Mouse (Mus musculus) frontal cortex, postnatal 25 days (tissue): ENCODE measurements around the gene Asic2.

ENCODE experiments used
- DNase-seq, 2 experiments: peaks; one replicate each; pipeline ENCODE4 v3.0.0; 2022; ENCODE audit warnings: low spot score in 2 of 2

Gene Asic2

DNA sequence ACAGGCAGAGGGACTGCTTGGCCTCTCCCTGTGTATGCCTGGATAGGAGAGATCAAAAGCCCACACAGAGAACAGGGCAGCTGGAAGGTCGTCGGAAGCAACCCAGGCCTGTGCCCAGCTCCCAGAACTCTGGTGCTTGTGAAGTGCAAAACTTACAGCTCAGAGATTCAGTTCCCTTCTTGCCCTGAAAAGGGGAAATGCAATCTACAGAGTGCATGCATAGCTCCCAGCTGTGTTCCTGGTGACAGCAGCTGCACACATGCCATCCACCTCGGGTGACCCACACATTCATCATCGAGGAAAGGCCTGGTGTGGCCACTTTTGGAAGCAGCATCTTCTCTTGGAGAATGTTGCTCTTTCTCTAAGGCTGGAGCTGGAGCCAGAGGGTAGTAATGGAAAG, 13.9 kb downstream of the Asic2 start:
- DNase-seq, result no peak

DNA sequence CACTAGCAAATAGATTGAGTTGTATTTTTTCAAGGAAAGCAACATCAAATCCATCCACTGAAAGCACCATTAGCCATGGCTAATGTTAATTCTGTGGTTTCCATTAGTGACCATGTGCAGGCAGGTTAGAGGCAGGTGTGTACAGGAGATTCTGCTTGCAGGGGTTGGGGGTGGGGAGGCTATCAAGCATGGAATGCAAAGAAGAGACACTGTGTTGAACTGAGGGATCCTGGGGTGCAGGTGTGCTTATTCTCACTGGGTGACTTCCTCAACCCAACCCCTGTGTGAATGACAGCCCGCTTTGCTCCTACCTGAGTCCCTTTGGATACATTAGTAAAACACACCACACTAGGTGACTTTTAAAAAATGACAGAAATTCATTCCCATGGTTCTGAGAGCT, 20.2 kb downstream of the Asic2 start:
- no peak for DNase-seq

DNA sequence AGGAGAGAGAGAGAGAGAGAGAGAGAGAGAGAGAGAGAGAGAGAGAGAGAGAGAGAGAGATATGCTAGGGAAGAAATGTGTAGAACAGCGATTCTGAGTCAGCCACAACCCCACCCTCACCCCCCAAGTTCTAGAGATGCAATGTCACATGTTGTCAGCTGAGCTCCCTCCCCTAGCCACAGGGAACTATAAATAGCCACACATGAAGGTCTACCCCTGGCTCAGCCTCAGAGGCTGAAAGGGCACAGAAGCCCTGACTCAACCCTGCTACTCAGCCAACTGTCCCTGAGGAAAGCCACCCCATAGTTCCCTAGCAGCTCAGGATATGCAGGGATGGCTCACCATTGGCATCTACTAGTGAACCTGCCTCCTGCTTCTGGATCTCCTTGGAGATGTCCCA, 26.1 kb downstream of the Asic2 start:
- no peak for DNase-seq

DNA sequence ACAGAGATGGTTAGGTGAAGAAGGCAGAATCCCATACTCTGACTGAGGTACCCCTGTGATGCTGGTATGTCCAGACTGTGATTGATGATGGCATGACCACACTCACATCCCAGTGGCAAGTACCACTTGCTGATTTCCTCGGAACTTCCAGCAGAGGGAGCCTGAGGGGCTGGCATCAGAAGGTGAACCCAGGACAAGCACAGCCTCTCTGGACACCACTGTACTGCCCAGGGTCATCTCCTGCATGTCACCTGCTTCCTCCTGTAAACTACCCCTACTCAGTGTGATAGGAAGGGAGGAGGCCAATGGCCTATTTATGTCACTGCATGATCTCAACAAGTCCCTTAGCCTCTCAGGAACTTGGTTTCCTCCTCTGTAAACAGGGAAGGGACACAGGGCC, 27.3 kb downstream of the Asic2 start:
- DNase-seq, result no peak

DNA sequence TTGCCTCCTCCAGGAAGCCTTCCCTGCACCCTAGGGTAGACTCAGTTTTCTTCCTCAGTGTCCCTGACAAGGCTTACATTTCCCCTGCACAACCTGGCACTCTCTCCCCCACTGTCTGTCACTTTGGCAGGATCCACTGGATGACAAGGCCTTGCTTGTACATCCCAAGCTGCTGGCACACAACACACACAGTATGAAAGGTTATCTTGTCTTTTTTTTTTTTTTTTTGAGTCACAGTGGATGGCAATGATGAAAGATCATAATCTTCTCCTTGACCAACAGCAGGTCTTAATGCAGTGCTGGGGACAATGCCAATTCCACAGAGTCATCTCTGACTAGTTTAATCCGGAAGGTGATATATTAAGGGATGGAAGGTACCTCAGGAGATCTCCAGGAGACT, 30.7 kb downstream of the Asic2 start:
- DNase-seq, result no peak

DNA sequence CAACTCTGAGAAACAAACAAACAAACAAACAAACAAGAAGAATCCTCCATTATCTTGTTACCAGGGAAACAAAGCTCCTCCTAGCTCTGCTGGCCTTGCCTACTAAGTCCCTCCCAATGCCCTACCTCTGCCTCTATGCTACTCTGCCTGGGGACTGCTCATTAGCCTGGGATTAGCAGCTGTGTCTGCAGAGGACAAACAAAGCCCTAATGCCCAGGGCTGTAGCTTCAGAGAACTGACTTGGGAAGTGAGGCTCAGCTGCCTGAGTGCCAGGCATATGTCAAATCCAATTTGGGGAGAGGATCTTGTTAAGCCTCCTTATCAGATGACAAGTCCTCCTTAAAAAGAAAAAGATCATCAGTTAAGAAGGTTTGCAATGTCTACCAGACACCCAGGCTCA, 41.9 kb downstream of the Asic2 start:
- DNase-seq, result no peak

DNA sequence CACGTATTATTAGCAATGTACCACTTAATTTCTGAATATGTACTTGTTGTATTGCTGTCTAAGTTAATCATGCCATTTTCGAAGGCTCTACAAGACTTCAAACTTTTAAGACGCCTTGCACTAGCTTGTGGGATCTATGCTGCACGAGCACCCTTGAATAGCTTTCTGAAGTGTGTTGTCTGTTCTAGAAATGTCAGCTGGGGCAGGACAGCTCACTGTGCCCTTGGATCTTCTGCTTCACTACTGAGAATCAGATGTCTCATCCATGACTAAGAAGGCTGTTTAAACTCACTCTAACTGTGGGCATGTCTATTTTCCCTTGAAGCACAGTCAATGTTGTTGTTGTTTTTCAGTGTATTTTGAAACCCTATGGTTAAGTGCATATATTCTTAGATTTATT, 44.6 kb downstream of the Asic2 start:
- no peak for DNase-seq

DNA sequence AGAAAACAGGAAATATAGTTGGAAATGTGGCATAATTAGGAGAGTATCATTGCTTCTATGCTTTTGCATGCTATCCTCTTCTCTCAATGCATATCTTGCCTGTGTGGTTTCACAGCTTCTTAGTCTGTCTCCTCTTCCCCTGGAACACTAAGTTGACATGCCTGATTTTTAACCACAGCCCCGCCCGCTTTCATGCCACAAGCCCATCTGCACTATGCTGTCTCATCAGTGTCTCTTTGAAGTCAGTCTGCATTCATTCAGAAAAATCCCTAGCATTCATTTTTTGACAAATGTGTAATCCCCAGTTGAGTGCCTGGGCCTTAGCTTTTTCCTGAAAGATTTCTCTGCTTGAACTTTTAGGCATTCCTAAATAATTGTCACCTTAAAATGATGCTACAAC, 45.2 kb downstream of the Asic2 start:
- DNase-seq, result no peak

DNA sequence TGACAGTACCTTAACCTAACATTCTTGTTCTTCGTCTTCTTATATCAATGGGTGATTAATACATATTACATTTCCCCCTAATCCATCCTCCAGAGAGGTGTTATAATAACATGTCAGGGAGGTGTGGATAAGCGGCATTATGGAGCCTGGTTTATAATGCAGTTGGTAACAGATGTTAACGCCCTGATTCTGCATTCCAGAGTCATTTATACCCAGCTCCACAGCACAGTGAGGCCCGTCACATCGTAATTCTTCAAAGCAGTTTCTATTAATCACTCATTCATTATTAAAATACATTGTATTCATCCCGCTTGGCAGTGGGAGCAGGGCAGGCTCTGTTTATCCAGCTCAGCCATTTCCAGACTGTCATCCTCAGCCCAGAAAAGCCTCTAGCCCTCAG, 52.8 kb downstream of the Asic2 start:
- DNase-seq, result no peak

DNA sequence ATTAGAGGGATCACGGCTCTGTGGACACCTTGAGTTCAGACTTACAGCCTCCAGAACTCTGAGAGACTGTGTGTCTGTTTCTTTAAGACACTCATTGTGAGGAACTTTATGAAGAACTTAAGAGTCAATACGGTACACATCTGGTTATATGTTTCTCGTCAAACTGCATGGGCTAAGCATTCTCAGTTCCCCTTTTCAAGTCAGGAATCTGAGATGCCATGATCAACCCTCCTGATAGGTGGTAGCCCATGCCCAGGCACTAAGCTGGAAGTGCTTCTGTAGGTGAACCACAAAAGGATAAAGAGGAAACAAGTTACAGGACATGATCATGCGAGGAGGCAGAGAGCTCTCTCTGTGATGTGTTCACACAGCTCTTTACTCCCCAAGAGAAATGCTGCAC, 55.2 kb downstream of the Asic2 start:
- no peak for DNase-seq

DNA sequence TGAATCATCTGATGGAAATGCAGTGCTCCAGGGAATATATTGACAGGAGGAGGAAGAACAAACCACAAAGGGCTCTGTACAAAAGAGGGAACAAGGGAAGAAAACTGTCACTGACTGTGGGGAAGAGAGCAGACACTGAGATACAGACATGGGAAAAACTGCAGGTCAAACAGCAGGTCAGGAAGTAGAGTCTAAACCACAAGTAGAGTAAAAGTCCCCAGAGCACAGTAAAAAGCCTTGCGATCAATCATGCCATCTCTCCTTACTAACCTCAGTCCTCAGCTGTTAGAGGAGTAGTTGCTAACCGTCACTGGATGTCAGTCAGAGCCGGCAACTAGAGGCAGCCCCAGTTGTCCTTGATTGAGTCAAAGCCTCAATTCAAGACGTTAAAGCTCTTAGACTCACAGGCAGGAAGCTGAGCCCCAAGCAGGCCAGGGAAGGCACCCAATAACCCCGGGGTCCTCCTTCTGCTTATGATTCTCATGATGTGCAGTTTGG, 58.8 kb downstream of the Asic2 start:
- no peak for DNase-seq

DNA sequence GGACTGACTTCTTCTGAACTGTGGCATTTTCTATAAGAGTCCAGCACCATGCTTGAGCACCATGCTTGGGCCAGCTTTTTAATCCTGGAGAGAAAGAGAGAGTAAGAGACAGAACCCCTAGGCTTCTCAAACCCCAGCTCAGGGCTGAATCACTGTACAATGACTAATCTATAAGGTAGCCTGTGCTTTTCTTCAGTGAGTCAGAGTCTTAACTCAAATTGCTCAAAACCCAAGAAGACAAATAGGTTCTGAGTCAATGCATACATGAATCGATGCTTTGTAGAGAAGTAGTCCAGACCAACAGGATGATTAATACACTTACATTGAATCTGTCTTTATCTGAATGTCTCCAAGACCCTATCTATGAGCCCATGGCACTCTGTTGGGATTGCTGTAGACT, 59.5 kb downstream of the Asic2 start:
- no peak for DNase-seq

DNA sequence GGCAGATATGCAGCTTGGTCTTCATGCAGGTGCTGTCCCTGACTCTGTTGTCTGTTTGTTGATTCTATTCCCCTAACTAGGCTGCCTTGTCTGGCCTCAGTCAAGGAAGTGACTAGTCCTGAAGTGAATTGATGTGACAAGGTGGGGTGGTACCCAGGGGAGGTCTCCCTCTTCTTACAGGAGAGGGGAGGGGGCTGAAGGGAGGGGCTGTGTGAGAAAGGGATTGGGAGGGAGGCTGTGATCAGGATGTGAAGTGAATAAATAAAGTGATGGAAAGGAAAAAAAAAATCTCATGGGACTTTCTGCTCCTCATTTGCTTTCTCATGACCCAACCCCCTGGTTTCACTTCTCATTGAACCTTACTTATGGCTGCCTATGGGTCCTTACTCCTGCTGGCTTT, 65.9 kb downstream of the Asic2 start:
- no peak for DNase-seq

DNA sequence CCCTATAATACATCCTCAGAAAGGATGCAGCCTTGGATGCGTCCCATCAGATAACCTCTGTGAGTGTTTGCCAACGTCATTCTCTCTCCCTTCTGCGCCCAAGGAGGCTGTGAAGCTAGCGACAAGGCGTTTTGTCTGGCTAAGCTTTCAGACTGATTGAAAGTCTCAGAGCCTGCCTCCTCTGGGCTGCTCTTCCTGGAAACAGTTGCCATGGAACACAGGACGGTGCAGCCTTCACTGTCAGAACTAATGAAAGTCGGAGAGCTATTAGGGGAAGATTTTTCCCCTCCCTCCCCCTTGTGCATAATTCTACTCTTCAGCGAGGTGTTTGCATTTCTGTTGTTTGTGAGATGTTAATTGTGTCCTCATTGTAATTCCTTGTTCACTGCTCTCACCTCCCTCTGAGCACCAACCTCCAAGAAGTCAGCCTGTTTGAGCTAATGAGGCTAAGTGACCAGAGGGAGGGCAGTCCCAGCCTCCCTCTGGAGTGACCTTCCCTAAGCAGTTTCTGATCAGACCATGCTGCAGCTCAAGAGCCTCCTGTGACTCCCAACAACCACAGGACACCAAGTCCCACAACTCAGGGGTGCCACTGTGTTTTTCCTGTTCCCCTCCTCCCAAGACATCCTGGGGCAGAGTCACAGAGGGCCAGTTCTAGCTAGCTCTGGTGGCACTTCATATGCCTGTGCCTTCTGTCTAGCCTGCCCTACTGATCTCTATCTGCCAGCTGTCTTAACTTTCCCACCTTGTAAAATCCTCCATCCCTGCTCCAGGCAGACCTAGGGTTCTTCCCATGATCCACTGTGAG, 70.5 kb downstream of the Asic2 start:
- DNase-seq, result peak in 1 of 2 experiments; percentile 20

DNA sequence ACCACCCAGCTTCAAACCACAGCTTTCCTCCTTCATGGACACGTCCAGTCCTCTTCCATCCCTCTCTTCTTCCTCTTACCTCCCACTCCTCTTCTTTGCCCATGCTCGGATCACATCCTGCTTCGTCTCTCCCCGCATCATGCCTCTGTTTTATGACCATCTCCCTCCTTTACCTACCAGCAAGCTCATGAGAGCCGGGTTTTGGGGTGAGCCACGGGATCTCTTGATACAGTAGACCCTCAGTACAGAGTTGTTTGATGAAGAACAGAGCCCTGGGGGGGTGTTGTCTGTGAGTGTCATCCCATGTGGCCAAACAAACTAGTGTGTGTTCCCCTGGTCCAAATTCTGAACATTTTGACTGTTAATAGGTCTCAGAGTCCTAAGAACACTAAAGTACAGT, 71.7 kb downstream of the Asic2 start:
- DNase-seq, result no peak

DNA sequence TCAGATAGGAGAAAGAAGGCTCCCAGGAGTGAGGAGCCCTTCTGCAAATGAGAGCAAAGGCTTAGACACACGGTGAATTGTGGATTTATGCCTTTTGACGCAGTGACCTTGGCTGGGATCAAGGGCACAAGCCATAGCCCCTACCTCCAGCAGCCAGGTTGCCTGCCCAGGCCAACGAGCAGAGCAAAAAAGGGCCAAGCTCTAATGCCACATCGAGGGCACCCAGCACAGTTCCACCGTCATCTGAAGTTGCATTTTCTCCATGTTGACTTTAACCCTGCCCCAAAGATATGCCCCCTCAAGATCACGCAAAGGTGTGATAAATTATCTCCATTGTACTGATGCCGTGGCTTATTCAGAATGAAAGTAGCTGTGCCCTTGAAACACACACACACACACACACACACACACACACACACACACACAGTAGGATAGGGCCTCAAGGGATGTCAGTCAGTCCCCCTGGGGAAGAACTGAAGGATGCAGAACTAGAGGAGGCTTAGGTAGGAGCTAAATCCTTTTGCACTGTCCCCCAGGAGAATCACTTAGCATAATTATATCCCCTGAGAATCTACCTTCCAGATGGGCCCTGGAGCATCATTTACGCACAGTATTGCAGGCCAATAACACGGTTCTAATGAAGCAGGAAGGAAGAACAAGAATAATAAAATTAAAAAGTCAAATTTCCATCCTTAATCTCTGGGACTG, 96.6 kb downstream of the Asic2 start:
- DNase-seq, result no peak

DNA sequence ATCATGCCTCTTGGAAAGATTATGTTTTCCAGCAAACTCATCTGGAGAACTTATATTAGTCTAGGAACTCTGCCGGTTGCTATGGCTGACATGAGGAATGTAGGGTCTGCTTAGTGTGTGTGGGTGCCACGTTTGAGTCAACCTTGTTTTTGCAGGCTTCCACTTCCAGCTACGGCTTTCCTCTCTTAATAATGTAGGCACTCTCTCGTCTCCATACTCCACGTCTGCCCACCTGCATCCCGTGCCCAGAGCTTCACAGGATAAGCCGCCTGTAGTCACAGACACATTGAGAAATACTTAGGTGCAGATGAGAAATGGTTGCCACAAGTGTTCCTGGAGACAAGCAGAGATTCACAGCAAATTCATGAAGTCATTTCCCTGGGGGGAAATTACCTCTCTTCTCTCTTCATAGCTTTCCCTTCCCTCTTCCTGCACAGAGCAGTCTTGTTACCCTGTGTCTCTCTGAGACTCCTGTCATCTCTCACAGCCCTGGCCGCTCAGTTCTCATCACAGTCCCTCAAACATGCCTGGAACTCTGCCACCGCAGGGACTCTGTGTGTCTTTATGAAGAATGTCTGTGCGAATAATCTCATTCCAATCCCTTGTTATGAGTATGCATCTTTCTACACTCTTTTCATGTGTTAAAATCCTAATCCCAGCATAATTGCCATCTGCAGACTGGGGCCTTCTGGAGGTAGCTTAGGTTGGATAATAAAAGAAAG, 102.4 kb downstream of the Asic2 start:
- peak in 1 of 2 experiments; percentile 13 for DNase-seq

DNA sequence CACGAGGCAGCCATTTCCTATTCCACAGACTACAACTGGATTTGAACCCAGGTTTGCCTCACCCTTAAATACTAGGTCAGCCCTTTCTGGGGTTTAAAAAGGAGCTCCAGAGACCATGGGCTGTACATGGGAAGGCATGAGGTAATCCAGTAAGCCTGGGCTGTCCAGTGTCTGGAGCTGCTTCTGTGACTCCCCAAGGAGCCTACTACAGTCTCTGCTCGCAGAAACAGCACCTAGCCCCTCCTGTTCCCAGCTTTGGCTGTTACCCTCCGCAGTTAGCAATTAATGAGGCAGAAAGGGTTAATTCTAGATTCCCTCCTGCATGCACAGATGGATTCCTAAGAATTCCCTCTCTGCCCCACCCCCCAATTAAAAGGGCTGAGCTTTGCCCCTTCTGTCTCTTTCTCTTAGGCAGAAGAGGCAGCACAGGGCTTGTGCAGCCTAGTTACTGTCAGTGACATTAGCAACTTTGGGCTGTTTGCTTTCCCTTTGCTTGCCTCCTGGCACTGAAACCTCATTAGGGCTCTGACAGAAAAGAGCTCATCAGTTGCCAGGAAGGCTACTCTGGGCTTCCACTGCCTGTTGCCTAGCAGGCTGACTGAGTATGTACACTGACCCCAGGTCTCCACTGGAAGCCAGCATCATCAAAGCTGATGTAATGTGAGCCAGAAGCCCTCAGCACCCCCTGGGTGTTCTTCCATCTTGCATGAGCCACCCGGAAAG, 107.8 kb downstream of the Asic2 start, which contains the start of gene 5530401A14Rik:
Gene 5530401A14Rik (plus strand): TSS at position 424 of the 723 bp plus-strand sequence.
- DNase-seq, result no peak

DNA sequence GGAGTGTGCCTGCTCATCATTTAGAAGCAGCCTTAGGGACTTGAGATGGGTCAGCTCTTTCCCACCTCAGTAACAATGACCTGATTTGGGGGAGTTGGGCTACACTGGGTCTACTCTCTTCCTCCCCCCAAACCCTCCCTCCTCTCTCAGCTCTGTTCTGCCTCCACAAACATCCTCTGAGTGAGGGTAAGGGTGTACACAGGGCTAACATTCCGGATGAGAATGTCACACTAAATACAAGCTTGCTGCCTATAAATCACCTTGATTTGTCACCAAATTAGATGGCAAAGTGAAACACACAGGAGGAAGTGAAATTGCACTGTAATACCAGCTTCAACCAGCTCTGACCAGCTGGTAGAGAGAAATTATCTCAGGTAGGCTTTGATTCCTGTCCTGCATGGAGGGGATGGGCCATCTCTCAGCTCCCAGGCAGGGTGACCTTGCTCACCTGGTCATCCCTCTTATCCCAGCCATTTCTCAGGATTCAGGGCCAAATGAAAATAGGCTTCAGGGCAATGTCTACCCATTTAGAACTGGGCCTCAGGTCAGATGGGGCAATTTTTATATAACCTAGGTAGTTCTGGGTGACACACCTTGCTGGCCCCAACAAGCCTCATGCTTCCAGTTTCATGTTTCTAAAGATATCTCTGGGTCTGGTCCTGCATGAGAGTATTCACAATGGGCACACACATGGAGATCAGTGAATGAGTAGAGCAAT, 120.3 kb downstream of the Asic2 start:
- DNase-seq, result no peak

DNA sequence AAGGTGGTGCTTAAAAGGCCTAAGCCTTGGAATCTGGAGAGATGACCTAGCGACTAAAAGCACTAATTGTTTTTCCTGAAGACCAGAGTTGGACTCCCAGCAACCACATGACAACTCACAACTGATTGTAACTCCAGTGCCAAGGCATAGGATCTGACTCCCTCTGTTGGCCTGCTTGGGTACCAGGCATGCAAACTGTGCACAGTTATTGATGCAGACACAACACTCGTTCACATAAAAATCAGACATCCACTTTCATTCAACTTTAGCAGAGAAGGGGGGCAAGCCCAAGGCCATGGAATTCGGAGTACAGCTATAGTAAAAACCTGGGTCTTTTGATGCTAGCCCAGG, 122.6 kb downstream of the Asic2 start:
- no peak for DNase-seq

DNA sequence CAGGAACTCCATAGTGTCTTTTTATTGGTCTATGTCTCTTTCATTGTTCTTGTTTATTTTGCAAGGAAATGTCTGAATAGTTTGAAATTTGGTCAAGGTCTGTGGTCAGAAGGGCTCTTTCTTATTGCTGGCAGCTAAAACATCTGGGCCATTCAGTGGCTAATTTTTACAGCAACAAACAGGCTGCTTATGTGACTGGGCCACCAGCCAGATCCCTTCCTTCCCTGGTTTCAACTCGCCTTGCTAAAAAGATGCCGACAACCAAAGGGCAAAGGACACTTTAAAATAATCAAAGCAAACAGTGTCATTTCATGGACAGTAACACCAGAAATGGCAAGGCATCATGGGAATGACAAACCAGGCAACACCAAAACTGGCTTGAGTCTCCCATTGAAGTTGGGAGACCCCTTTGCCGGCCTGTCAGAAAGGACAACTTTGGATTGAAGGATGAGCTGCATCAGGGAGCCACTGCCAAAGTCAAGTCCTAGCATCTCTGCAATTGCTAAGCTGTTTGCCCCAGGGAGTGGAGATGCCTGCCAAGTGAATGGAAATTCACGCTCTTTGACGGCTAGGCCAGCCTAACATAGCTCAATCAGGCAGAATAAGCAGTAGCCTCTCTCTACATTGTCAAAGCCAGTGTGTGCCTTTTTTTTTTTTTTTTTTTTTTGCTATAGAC, 123.1 kb downstream of the Asic2 start:
- DNase-seq, result no peak
